Mouse (Mus musculus): Measurements from ENCODE around the gene Piwil4. TPM values are rescaled to one million over a fixed set of nuclear protein-coding genes. Genes with fewer than 3 reads are reported as not detected.

Piwil4 gene
- under 1 TPM in 1 of 2 experiments, not detected in 1; 0.33 TPM for total RNA-seq (2023)

DNA sequence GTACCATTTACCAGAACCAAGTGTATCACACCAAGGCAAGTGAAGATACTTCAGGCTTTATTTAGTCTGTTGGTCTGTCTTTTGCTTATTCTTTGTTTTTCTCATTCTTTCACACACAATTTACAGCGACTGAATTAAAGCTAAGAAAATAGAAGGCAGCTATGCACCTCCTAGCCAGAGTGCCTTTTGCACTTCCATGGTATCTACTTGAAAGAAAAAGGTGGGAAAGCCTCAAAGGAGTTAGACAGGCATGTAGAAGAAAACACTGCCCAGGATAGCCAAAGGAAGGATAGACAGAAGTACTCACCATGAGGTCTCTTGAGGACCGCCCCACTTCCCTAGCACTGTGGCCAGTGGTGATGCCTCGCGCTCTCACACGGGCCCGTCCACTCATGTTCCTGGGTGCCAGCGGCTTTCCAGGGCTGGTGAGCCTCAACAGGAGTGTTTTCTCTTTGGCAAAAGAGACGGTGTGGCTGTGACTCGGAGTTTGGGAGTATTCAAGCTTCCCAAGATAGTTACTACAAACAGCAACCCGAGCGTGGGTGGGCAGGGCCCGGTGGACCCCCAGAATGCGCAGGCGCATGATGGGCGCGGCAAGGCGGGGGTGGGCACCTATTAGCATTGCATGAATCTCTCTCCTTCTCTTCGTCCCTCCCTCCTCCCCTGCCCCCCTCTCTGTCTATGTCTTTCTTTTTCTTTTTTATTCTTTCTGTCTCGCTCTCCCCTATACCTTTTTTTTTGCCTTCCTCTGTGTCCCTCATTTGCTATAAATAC, at the start of gene Piwil4:
Gene Piwil4, minus strand, starts transcription at position 583 of the 774 bp plus-strand sequence.

DNA sequence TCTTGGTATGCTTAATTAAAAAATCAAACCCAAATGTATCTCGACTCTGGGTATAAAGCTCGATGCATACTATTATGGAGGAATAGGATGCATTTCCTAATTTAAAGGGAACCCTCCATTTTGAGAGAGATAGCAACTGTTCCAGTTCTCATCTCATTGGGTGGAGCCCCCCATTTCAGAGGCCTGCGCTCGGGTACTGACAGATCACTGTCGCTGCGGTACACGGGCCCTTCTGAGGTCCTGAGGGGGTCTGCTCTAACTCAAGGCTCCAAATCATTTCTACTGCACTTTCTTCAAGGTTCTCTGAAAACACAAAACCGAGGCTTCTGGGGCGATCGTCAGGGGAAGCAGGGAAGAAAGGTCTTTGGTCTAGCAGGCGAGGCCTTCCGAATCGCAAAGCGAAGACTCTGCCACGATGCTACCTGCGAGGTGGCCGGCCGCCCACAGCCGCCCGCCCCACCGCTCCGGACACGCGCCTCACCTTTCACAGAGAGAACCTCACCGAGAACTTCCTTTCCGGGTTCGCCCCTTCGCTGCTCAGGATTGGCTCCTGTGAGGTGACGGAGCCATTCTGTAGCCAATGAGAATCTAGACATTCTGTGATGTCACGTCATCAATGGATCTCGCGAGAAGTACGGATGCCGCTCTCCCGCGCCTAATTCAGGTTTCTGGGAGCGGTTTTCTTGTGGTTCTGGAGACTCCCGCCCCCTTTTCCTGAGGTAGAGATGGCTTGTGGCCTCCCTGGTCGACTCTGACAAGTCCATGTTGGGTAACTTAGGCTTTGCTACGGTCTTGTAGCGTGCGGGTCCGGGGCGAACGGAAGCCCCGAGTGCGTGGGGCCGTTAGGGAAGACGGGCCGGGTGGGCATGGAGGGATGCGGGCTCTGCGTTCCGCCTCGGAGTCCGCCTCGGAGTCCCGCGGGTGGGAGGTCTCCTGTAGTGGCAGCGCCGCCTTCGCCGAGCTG, 43.8 kb upstream of the Piwil4 start, which contains the start of the genes Mre11a and Ankrd49:
Gene Mre11a, plus strand, starts transcription at position 616 of the 964 bp plus-strand sequence.
Gene Ankrd49, minus strand, starts transcription at position 818 of the 964 bp plus-strand sequence.

DNA sequence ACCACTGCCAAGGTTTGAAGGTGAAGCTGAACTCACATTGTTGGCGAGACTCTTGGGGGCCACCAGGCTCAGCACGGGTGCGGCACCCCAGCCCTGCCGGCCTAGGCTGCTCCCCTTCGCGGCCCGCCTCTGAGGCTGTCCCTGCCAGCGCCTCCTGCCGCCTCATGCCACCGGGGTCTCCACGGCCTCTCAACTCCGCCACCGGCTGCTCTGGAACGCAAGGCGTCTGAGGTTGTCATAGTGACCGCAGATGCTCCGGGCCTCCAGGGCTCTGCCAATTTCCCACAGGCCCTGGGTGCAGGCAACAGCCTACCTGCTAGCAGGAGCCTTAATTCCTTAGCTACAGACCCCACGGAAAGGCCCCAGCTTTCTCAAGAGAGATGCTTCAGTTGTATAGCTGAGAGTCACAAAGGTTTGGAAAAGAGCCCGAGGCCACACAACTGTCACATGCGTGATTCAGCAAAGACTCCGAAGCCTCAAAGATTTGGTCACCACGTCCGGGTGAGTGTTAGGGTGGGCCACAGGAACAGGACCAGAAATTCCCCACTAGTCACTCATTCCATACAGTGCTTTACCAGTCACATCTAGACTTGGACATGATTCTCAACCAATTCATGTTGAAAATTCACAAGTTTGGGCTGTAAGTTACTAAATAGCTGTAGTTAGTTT, 30.4 kb upstream of the Piwil4 start, which contains the start of gene 1700012B09Rik:
Gene 1700012B09Rik, minus strand, starts transcription at position 228 of the 669 bp plus-strand sequence.

DNA sequence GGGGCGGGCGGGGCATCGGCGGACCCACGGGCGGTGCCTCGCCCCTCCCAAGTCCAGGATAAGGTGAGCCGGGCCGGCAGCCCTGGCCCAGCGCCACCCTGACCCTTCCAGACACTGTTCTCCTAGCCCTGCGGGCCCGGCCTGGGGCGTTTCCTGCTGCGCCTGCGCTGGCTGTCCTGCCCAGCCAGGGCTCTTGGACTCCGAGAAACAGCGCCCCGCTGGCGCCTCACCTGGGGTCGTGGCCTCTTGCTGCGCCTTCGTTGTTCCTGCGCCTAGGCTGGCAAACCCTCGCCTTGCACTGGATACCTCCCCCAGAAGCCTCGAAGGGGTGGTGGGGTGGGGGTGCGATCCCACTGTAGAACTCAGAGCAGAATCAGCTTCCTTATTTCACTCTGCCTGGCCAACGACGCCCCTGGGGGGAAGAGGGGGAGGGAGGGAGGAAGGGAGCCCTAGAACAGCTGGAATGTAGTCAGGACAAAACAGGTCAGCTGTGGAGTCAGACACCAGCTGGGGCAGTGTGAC, 11.5 kb upstream of the Piwil4 start, which contains the start of gene Fut4:
Gene Fut4, minus strand, starts transcription at position 393 of the 522 bp plus-strand sequence.

Other genes with a start within 250 kb of the Piwil4 start
- under 1 TPM in 1 of 2 experiments, not detected in 1; 0.33 TPM for gene Kdm4d, start 240.3 kb downstream of the Piwil4 start, total RNA-seq (2023)
- gene Cwc15, start 240.1 kb downstream of the Piwil4 start, total RNA-seq (2023): 100 to 1,000 TPM; 105 to 106 TPM
- gene Amotl1, start 95.7 kb downstream of the Piwil4 start, total RNA-seq (2023): under 1 TPM; 0.09 to 0.47 TPM
- gene Fut4, start 11.7 kb upstream of the Piwil4 start, total RNA-seq (2023): 10 to 100 TPM; 19.8 to 21.0 TPM
- not detected for gene 1700012B09Rik, start 30.3 kb upstream of the Piwil4 start, total RNA-seq (2023)
- 10 to 100 TPM; 30.7 to 31.9 TPM for gene Mre11a, start 43.9 kb upstream of the Piwil4 start, total RNA-seq (2023)
- gene Ankrd49, start 44.1 kb upstream of the Piwil4 start, total RNA-seq (2023): 10 to 100 TPM; 24.3 to 26.0 TPM
- gene Gpr83, start 119.5 kb upstream of the Piwil4 start, total RNA-seq (2023): under 1 TPM; 0.47 to 0.55 TPM
- not detected for gene Izumo1r, start 163.2 kb upstream of the Piwil4 start, total RNA-seq (2023)